Mouse (Mus musculus): ENCODE measurements at regions not wholly inside any gene's neighbourhood (a gene's known extent, or its start where the extent isn't known, plus 50 kb on each side); places are given as distances from the start of the nearest gene placed in this dataset.

DNA sequence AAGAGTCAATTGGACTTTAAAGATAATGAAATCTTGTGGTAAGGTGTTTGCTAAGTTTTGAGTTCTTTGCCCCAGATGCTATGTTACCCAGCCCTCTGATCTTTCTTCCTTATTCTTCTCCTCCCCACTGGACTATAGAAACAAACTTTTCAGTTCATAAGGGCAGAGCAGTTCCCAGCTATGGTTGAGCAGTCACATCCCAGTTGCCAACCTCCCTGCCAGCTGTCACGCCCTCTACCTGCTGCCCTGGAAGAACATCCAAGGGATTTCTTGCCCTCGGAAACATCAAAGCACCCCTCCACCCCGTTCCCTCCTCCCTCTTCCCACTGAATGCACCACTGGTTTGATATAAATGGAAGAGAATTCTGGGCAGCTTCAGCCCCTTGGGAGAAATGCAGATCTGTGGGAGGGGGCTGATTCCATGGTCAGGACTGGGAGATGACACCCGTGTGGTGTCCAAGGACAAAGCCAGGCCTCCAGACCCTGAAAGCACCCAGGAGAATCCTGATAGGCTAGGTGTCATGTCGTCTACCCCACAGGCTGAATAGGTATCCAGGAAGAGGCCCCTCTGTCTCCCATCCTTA lies 250.8 kb upstream of the Ubash3b start:
- H3K4me1 ChIP-seq (ENCODE audit: control insufficient read depth, insufficient read depth, low read length) = no peaks in the 10 kb centered on the region
- WGBS = 54% methylated on average over 5 of the region's 5 CpGs
- TF ChIP-seq POLR2A (IDR thresholded peaks at IDR 0.05; ENCODE audit: borderline replicate concordance, extremely low read depth, low read depth, low read length) (no peak), CTCF (IDR thresholded peaks at IDR 0.05; ENCODE audit: insufficient read depth, low read length) (no peak)
- H3K4me3 ChIP-seq (replicated peaks; ENCODE audit: extremely low read depth, low read depth, low read length) = no peak overlapping the region
- no peak for DNase-seq

DNA sequence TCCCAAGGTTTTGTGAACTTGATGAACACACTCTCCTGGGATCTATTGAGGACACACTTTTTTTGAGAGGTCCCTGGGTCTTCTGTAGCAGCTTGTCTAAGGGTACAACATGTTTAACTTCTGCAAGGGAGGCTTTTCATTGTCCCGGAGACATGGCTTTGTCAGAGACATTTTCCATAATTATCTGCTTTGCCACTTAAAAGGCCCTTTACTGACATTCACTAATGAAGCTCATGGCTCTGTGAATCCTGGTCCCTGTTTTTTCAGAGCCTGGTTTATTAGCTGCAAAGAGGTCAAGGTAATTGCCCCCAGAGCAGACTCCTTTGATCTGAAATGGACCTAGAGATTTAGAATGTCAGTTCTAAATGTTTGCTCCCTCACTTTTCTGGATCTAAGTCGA lies 246.8 kb upstream of the Ubash3b start:
- TF ChIP-seq CTCF (IDR thresholded peaks at IDR 0.05; ENCODE audit: insufficient read depth, low read length) (no peak), POLR2A (IDR thresholded peaks at IDR 0.05; ENCODE audit: borderline replicate concordance, extremely low read depth, low read depth, low read length) (no peak)
- no peaks in the 10 kb centered on the region for H3K4me1 ChIP-seq (ENCODE audit: control insufficient read depth, insufficient read depth, low read length)
- no peak overlapping the region for H3K4me3 ChIP-seq (replicated peaks; ENCODE audit: extremely low read depth, low read depth, low read length)
- WGBS = 53% methylated on average over 2 of the region's 2 CpGs
- no peak for DNase-seq

- Histone ChIP-seq H3K4me3 (replicated peaks; ENCODE audit: extremely low read depth, low read depth, low read length) (no peak overlapping the region), H3K4me1 (ENCODE audit: control insufficient read depth, insufficient read depth, low read length) (no peaks in the 10 kb centered on the region)
- no peak for DNase-seq
- WGBS = 72% methylated on average over 2 of the region's 2 CpGs
- TF ChIP-seq CTCF (IDR thresholded peaks at IDR 0.05; ENCODE audit: insufficient read depth, low read length) (no peak), POLR2A (IDR thresholded peaks at IDR 0.05; ENCODE audit: borderline replicate concordance, extremely low read depth, low read depth, low read length) (no peak)
These were observed 245.6 kb upstream of the Ubash3b start for GRCm38 (mm10) chr9:41407078-41407477.

GRCm38 (mm10) chr9:41402942-41403341 lies 241.4 kb upstream of the Ubash3b start:
- WGBS = 88% methylated on average over 3 of the region's 3 CpGs
- no peak overlapping the region for H3K4me3 ChIP-seq (replicated peaks; ENCODE audit: extremely low read depth, low read depth, low read length)
- H3K4me1 ChIP-seq (ENCODE audit: control insufficient read depth, insufficient read depth, low read length) = no peaks in the 10 kb centered on the region
- TF ChIP-seq CTCF (IDR thresholded peaks at IDR 0.05; ENCODE audit: insufficient read depth, low read length) (no peak), POLR2A (IDR thresholded peaks at IDR 0.05; ENCODE audit: borderline replicate concordance, extremely low read depth, low read depth, low read length) (no peak)
- no peak for DNase-seq

DNA sequence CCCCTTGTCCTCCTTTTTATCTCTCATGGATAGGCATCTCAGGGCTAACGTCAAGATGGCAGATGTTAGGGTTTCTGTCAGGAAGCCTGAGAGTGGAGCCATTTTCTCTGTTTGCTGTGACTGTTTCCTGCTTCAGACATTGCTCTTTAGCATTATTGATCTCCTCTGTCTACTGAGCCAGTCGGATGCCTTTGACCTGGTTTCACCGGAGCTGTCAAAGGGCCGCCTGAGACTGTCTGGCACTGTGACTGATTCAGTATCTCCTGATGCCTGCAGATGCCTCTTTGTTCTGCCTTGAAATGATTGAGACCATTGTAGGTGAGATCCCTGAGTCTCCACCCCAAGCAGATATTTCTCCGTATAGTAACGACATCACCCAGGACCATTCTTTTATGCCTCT lies 239.5 kb upstream of the Ubash3b start:
- no peaks in the 10 kb centered on the region for H3K4me1 ChIP-seq (ENCODE audit: control insufficient read depth, insufficient read depth, low read length)
- TF ChIP-seq CTCF (IDR thresholded peaks at IDR 0.05; ENCODE audit: insufficient read depth, low read length) (no peak), POLR2A (IDR thresholded peaks at IDR 0.05; ENCODE audit: borderline replicate concordance, extremely low read depth, low read depth, low read length) (no peak)
- no peak for DNase-seq
- H3K4me3 ChIP-seq (replicated peaks; ENCODE audit: extremely low read depth, low read depth, low read length) = no peak overlapping the region
- 84% methylated on average over 6 of the region's 6 CpGs for WGBS

GRCm38 (mm10) chr9:41395471-41395870 lies 234.0 kb upstream of the Ubash3b start:
- TF ChIP-seq CTCF (IDR thresholded peaks at IDR 0.05; ENCODE audit: insufficient read depth, low read length) (no peak), POLR2A (IDR thresholded peaks at IDR 0.05; ENCODE audit: borderline replicate concordance, extremely low read depth, low read depth, low read length) (no peak)
- no peak for DNase-seq
- H3K4me3 ChIP-seq (replicated peaks; ENCODE audit: extremely low read depth, low read depth, low read length) = no peak overlapping the region
- 44% methylated on average over 4 of the region's 4 CpGs for WGBS
- no peaks in the 10 kb centered on the region for H3K4me1 ChIP-seq (ENCODE audit: control insufficient read depth, insufficient read depth, low read length)

DNA sequence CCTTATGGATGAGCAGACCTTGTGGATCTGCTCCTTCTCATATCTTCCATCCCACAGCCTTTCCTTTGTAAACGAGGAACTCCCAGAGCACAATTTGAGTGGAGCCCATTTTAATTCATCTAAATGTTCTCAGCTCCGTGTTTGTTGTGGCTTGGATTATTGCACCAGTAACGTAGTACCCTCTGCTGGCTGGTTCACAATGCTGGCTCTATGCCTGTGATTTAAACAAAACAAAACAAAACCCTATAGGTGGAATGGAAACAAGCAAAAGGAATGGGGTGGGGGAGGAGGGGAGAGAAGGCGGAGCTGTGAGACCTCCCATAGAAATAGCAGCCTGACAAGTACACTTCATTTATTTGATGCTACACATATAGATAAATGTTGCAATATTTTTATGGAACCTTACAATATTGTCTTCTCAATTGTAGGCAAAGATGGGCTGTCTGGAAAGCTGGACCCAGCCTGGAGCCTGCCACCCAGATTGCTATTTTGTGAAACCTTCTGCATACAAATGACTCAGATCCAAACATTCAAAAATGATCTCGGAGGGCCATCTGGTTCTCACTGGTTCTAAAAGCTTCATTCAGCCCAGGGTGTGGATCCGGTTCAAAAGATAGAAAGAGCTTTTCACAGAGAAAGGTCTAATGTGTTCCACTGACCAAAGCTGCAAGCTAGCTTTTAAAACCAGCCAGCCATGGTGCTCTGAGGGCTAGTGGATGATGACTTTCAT lies 230.3 kb upstream of the Ubash3b start:
- DNase-seq = no peak

DNA sequence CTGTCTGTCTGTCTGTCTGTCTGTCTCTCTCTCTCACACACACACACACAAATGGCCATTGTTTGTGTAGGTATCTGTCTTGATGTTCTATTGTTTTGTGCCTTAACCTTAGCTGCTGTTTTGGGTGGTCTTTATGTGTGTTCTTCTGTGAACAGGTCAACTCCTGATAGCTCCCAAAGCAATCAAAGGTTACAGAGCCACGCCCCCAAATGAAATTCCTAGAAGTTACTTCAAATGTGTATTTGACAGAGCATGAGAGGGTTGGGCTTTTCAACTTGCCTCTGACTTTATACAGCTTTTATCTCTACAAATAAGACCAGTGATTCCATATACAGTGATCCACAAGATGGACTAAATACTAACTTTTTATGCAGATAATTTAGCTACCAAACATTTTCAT lies 217.8 kb upstream of the Ubash3b start:
- no peak for DNase-seq
- WGBS = 76% methylated on average over 1 of the region's 1 CpGs
- Histone ChIP-seq H3K4me1 (ENCODE audit: control insufficient read depth, insufficient read depth, low read length) (no peaks in the 10 kb centered on the region), H3K4me3 (replicated peaks; ENCODE audit: extremely low read depth, low read depth, low read length) (no peak overlapping the region)
- TF ChIP-seq CTCF (IDR thresholded peaks at IDR 0.05; ENCODE audit: insufficient read depth, low read length) (no peak), POLR2A (IDR thresholded peaks at IDR 0.05; ENCODE audit: borderline replicate concordance, extremely low read depth, low read depth, low read length) (no peak)

More for the DNA sequence above, 230.3 kb upstream of the Ubash3b start:
- TF ChIP-seq CTCF (IDR thresholded peaks at IDR 0.05; ENCODE audit: insufficient read depth, low read length) (no peak), POLR2A (IDR thresholded peaks at IDR 0.05; ENCODE audit: borderline replicate concordance, extremely low read depth, low read depth, low read length) (no peak)
- Histone ChIP-seq H3K4me1 (ENCODE audit: control insufficient read depth, insufficient read depth, low read length) (no peaks in the 10 kb centered on the region), H3K4me3 (replicated peaks; ENCODE audit: extremely low read depth, low read depth, low read length) (no peak overlapping the region)
- 48% methylated on average over 6 of the region's 6 CpGs for WGBS

DNA sequence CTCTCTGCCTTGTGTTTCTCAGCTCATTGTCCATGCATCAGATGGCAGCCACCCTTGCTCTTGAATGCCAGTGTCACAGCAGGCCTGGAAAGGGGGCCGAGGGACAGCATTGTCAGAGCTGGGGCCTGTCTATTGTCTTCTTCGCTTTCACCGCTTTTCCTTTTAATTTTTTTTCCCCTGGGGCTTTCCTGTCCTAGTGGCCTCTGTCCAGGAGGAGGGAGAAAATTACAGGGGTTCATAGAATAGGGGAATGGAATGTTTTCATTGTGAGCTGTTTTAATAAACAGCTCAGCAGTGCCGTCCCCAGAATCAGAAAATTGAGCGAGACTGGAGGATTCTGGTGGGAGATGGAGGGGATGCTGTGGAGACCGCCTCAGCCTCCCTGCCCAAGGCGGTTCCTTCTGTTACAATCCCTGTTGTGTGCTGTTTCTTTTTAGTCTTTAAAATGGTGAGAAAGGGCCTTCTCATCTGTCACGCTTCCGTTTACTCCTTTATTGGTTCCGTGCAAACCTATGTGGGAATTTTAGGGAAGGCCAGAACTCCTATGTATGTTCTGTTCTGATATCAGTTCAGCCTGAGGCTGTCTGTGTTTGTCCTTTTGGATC lies 217.2 kb upstream of the Ubash3b start:
- Histone ChIP-seq H3K4me3 (replicated peaks; ENCODE audit: extremely low read depth, low read depth, low read length) (no peak overlapping the region), H3K4me1 (ENCODE audit: control insufficient read depth, insufficient read depth, low read length) (no peaks in the 10 kb centered on the region)
- WGBS = 80% methylated on average over 10 of the region's 10 CpGs
- DNase-seq = no peak
- TF ChIP-seq CTCF (IDR thresholded peaks at IDR 0.05; ENCODE audit: insufficient read depth, low read length) (no peak), POLR2A (IDR thresholded peaks at IDR 0.05; ENCODE audit: borderline replicate concordance, extremely low read depth, low read depth, low read length) (no peak)
